Mouse (Mus musculus) midbrain, embryonic 10.5 days (tissue): ENCODE data around the gene Tead1. TPM values are rescaled to one million over a fixed set of nuclear protein-coding genes. Genes with fewer than 3 reads are reported as not detected.

Source experiments
- DNase-seq: peaks from one replicate; pipeline ENCODE4 v3.0.0-alpha.2; 2017; ENCODE audit warnings: low spot score
- H3K27ac ChIP-seq: fragments of 300-500 bp; sonication (generic); replicated peaks from 2 replicates; pipeline ENCODE4 v1.5.1; 2016; ENCODE audit warnings: mild to moderate bottlenecking
- H3K27me3 ChIP-seq: fragments of 300-500 bp; sonication (generic); 2 replicates; pipeline ENCODE4 v1.6.1; 2016; ENCODE audit warnings: low read depth, mild to moderate bottlenecking; ENCODE audit not compliant: poor library complexity, severe bottlenecking
- H3K36me3 ChIP-seq: fragments of 300-500 bp; sonication (generic); 2 replicates; pipeline ENCODE4 v1.6.1; 2016; ENCODE audit warnings: mild to moderate bottlenecking, moderate library complexity
- H3K4me1 ChIP-seq: fragments of 300-500 bp; sonication (generic); 2 replicates; pipeline ENCODE4 v1.6.1; 2016
- H3K4me3 ChIP-seq: fragments of 300-500 bp; sonication (generic); 2 replicates; pipeline ENCODE4 v1.5.1; 2016; ENCODE audit warnings: mild to moderate bottlenecking, moderate library complexity
- H3K9me3 ChIP-seq: fragments of 300-500 bp; sonication (generic); replicated peaks from 2 replicates; pipeline ENCODE4 v1.6.1; 2016; ENCODE audit warnings: mild to moderate bottlenecking
- WGBS: fragments of 180-500 bp; shearing (Covaris S2); methylation state at CpG from one replicate; pipeline ENCODE4 v1.1.7; 2016; 5-methylcytosine and 5-hydroxymethylcytosine counted together
- polyA plus RNA-seq: library from polyadenylated mRNA; unstranded; fragments of >200 nt; fragmentation: Nextera tagmentation; extraction: Ambion mirVana; gene quantifications from 2 replicates; pipeline ENCODE4 v1.2.1, GENCODE M21; 2016

Gene Tead1
- polyA plus RNA-seq, 1 experiment from 2014 or later, result 17.1 TPM

DNA sequence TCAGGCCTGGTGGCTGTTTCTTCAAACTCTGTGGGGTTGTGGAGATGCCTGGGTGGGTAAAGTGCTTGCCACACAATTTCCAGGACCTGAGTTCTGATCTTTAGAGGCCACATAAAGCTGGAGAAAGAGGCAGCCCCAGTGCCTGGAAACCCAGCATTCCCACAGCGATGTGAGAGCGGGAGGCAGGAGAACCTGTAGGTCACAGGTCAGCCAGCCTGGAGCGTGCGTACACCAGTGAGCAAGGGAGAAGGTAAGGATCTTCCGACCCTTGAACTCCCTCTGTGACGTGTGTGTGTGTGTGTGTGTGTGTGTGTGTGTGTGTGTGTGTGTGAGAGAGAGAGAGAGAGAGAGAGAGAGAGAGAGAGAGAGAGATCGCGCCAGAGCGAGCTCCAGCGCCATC lies 14.4 kb downstream of the Tead1 start:
- WGBS, result 70% methylated on average over 10 of the region's 10 CpGs
- no peaks in the 10 kb centered on the region for H3K36me3 ChIP-seq
- peaks cover 100% of the 10 kb centered on the region for H3K4me1 ChIP-seq
- H3K27ac ChIP-seq, result no peak overlapping the region
- no peak for DNase-seq
- H3K27me3 ChIP-seq, result no peaks in the 10 kb centered on the region
- no peaks in the 10 kb centered on the region for H3K9me3 ChIP-seq
- no peak overlapping the region for H3K4me3 ChIP-seq

DNA sequence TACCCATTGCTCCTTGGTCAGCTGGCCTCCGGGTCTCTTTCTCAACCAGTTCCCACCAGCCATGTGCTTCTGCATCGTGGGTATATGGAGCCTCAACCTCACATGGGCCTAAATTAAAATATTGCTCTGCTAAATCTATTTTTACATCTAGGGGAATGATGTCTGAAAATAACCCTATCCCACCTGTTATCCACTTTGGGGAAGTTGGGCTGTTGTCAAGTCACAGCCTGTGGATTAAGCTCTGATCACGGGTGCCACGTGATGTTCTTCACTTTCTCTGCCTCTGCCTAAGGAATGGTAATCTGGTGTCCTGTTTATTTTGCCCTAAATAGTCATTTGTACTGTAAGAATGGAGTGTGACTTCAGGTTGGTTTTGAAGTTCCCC lies 17.7 kb downstream of the Tead1 start:
- no peaks in the 10 kb centered on the region for H3K9me3 ChIP-seq
- no peak overlapping the region for H3K27ac ChIP-seq
- no peaks in the 10 kb centered on the region for H3K27me3 ChIP-seq
- peaks cover 87% of the 10 kb centered on the region for H3K4me1 ChIP-seq
- 54% methylated on average over 4 of the region's 4 CpGs for WGBS
- DNase-seq, result no peak
- H3K4me3 ChIP-seq, result peak overlapping the region; percentile 14; the same call in 1 of the 2 replicates
- no peaks in the 10 kb centered on the region for H3K36me3 ChIP-seq

DNA sequence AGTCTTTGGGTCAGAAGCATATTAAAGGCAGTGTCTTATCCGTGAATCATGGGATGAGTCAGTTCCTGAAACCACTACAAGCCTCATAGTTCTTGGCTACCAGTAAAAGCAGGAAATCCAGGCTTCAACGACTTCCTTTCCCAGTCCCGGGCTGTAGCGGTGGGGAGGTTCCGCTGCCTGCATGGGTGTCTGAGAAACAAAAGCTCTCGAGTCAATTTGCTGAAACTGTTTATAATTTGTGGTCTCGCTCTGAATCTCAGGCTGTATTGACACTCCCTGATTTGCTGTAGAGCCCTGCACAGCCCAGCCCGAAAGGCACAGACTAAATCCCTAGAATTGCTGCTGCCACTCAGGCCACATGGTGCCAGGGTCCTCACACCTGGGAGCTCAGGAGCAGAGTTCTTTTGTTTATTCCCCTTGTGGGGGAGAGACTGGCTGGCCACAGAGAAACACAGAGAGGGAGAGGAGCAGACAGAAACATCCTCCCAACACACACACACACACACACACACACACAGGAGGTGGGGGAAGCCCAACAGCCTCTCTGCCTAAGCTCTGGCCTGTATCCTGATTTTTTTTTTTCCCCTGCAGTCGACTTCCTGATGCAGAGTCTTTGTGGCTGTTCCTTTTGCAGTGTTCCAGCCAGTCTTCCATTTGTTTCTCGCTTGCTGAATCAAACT lies 18.2 kb downstream of the Tead1 start:
- peaks cover 82% of the 10 kb centered on the region for H3K4me1 ChIP-seq
- no peaks in the 10 kb centered on the region for H3K36me3 ChIP-seq
- no peak for DNase-seq
- WGBS, result 8% methylated on average over 10 of the region's 10 CpGs
- peak overlapping the region; percentile 72 for H3K27ac ChIP-seq
- no peaks in the 10 kb centered on the region for H3K27me3 ChIP-seq
- peak overlapping the region; percentile 14; the same call in 1 of the 2 replicates for H3K4me3 ChIP-seq
- no peaks in the 10 kb centered on the region for H3K9me3 ChIP-seq

DNA sequence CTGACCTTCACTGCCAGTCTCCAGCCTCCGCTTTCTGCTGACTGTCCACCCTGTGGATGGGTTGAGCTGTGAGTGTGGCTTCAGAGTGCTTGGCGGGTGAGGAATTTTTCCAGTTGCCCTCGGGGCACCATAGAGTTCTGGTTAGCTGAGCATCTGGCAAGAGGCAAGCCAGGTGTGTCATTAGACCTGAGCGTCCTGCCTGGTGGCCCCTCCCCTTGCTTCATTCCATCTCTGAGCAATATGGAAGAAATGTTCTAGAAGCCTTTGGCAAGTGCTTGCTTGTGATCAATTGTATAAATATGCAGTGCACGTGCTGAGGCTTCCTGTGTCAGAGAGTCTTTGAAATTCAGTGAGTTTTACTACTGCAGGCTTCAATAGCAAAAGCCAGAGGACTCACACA lies 21.0 kb downstream of the Tead1 start:
- H3K27ac ChIP-seq, result no peak overlapping the region
- no peak for DNase-seq
- 72% methylated on average over 5 of the region's 5 CpGs for WGBS
- H3K27me3 ChIP-seq, result no peaks in the 10 kb centered on the region
- peaks cover 54% of the 10 kb centered on the region for H3K4me1 ChIP-seq
- H3K36me3 ChIP-seq, result peaks cover 6% of the 10 kb centered on the region
- no peak overlapping the region for H3K4me3 ChIP-seq
- H3K9me3 ChIP-seq, result no peaks in the 10 kb centered on the region

DNA sequence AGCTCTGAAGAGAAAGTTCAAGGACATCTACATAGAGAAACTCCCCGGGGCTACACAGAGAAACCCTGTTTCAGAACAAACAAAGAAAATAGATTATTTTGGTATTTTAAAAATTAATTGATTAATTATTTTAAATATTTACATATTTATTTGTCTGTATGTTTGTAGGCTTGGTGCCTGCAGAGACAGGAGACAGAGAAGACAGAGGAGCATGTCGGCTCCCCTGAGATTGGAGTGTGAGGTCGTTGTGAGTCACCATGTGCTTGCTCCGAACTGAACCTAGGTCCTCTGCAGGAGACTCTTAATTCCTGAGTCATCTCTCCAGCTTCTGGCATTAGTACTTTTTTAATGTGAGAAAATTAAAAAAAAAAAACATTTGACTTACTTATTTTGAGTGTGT lies 24.2 kb downstream of the Tead1 start:
- no peaks in the 10 kb centered on the region for H3K27me3 ChIP-seq
- H3K9me3 ChIP-seq, result no peaks in the 10 kb centered on the region
- H3K4me1 ChIP-seq, result peaks cover 30% of the 10 kb centered on the region
- no peak for DNase-seq
- H3K4me3 ChIP-seq, result no peak overlapping the region
- no peak overlapping the region for H3K27ac ChIP-seq
- 88% methylated on average over 4 of the region's 4 CpGs for WGBS
- peaks cover 6% of the 10 kb centered on the region for H3K36me3 ChIP-seq

DNA sequence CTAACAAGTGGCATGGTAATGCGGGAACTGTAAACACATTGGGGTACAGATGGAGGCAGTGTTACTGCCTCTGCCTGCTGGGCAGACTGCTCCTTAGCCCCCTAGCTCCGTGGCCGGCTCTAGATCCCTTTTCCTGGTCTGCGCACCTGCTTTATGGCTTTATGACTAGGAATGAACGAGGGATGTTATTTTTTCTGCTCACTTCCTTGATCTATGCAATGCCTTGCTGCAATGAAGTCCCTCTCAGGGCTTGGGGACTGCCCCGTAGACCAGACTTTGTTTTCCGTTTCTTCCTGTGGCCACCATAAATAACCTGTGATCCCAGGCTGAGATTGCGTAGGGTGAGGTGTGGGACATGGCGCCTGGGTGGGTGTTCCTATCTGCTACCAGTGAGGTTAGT lies 26.8 kb downstream of the Tead1 start:
- H3K4me1 ChIP-seq, result peaks cover 22% of the 10 kb centered on the region
- no peak for DNase-seq
- H3K27me3 ChIP-seq, result no peaks in the 10 kb centered on the region
- no peaks in the 10 kb centered on the region for H3K9me3 ChIP-seq
- no peak overlapping the region for H3K27ac ChIP-seq
- H3K4me3 ChIP-seq, result no peak overlapping the region
- H3K36me3 ChIP-seq, result peaks cover 6% of the 10 kb centered on the region
- 87% methylated on average over 9 of the region's 9 CpGs for WGBS

DNA sequence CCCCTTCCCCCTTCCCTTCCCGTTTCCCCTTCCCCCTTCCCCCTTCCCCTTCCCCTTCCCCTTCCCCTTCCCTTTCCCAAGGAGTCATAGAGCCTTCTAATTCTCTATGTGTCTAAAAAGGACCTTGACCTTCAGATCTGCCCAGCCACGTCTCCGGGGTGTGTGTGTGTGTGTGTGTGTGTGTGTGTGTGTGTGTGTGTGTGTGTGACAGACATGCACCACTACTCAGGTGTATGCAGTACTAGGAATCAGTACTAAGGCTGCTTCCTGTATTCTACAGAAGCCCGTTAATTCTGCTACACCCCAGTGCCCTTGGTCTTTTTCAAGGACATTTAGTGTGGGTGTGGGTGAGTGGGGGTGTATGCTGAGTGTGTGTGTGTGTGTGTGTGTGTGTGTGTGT lies 27.6 kb downstream of the Tead1 start:
- Histone ChIP-seq H3K27me3 (no peaks in the 10 kb centered on the region), H3K4me3 (no peak overlapping the region), H3K36me3 (peaks cover 6% of the 10 kb centered on the region), H3K27ac (no peak overlapping the region), H3K4me1 (peaks cover 23% of the 10 kb centered on the region), H3K9me3 (no peaks in the 10 kb centered on the region)
- 80% methylated on average over 3 of the region's 4 CpGs for WGBS
- DNase-seq, result no peak

DNA sequence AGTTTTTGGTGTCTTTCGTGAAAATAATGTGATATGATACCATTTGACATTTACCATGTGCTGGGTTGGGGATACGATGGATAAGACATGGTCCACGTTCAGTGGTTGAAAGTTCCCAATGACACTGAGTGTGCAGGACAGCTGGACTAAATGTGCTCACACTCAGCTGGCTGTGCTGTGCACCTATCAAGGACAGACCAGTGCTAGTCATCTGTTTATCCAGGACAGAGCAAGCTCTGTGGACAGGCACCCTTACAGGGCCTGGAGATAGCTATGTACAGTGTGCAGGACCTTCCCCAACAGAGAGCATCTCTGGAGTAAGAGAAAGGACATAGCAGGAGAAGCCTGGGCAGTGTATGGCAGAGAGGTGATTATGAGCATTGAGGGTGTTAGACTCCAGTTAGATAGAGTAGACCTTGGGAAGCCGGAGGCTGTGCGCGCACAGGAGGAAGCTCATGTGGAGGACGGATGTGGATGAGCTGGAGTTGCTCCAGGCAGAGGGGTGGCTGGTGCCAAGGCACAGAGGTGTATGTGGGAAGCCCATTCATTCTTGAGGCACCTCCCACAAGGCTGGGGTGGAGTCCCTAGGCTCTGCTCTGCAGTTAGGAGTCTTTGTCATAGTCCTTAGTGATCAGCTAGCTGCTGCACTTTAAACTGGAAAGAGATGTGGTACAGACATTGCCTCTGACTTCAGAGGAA lies 31.4 kb downstream of the Tead1 start:
- H3K4me1 ChIP-seq, result peaks cover 55% of the 10 kb centered on the region
- H3K27me3 ChIP-seq, result no peaks in the 10 kb centered on the region
- H3K36me3 ChIP-seq, result no peaks in the 10 kb centered on the region
- no peak overlapping the region for H3K4me3 ChIP-seq
- 0 out of 2 replicates have a peak overlapping the region, but pooled peaks have one; percentile 13 for H3K27ac ChIP-seq
- H3K9me3 ChIP-seq, result no peaks in the 10 kb centered on the region
- 94% methylated on average over 7 of the region's 7 CpGs for WGBS
- DNase-seq, result no peak

DNA sequence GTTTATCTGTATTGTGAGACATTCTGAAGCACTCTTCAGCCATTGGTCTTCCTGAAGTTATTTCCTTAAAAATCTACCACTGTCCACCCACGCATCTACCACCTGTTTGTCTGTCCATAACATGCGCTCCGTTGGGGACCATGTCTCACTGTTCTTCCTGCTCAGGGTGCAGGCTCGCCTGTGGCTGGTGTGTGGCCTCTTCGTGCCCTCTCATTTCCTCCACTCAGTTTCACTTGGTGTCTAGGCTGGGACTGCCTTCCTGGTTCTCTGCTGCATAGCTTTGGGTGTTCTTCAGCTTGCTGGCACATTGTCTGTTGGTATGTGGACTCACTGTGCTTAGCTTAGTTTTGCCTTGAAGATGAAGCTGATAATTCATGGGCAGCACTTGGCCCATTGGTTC lies 32.9 kb downstream of the Tead1 start:
- peaks cover 61% of the 10 kb centered on the region for H3K4me1 ChIP-seq
- no peak overlapping the region for H3K27ac ChIP-seq
- H3K9me3 ChIP-seq, result no peaks in the 10 kb centered on the region
- H3K4me3 ChIP-seq, result no peak overlapping the region
- WGBS, result 92% methylated on average over 5 of the region's 5 CpGs
- H3K27me3 ChIP-seq, result no peaks in the 10 kb centered on the region
- DNase-seq, result no peak
- H3K36me3 ChIP-seq, result no peaks in the 10 kb centered on the region

DNA sequence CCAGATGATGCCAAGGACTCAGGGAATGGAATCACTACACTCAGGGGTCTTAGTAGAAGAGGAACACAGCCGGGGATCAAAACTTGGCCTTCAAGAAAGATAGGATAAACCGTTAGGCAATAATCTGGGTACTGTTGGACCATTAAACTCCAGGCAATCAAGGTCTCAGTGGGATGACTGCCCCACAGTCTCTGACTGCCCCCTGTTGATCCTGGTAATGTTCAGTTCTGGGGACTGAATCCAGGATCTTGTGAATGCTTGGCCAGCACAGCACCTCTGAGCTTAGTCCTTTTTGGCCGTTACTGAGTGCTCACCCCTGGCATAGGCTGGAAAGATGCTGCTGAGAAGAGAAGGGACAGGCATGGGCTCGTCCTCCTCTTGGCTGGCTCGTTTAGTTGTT lies 34.4 kb downstream of the Tead1 start:
- no peak overlapping the region for H3K4me3 ChIP-seq
- WGBS, result 74% methylated on average over 5 of the region's 5 CpGs
- no peak for DNase-seq
- peaks cover 77% of the 10 kb centered on the region for H3K4me1 ChIP-seq
- 0 out of 2 replicates have a peak, but pooled peaks cover 2% of the 10 kb centered on the region for H3K36me3 ChIP-seq
- no peaks in the 10 kb centered on the region for H3K27me3 ChIP-seq
- no peak overlapping the region for H3K27ac ChIP-seq
- H3K9me3 ChIP-seq, result no peaks in the 10 kb centered on the region

DNA sequence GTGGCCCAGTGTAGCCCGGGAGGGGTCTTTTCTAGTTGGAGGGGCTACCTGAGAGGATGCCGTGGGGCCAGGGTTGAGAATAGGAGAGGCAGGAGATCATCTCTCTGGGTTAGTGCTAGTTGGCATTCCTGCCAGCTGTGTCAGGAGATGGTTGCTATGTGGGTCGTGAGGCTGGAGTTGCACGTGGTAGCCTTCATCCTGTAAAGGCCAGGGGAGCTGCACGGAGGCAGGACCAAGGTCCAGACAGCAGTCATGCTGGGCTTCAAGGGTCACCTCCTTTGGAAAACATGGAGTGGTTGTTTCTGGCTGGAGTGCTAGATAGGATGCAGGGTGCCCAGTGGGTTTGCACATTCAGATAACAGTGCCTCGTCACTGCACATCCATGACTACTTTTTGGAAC lies 35.7 kb downstream of the Tead1 start:
- Histone ChIP-seq H3K4me1 (peaks cover 82% of the 10 kb centered on the region), H3K27me3 (no peaks in the 10 kb centered on the region), H3K36me3 (0 out of 2 replicates have a peak, but pooled peaks cover 2% of the 10 kb centered on the region), H3K27ac (no peak overlapping the region), H3K4me3 (no peak overlapping the region), H3K9me3 (no peaks in the 10 kb centered on the region)
- DNase-seq, result no peak
- 81% methylated on average over 6 of the region's 6 CpGs for WGBS

DNA sequence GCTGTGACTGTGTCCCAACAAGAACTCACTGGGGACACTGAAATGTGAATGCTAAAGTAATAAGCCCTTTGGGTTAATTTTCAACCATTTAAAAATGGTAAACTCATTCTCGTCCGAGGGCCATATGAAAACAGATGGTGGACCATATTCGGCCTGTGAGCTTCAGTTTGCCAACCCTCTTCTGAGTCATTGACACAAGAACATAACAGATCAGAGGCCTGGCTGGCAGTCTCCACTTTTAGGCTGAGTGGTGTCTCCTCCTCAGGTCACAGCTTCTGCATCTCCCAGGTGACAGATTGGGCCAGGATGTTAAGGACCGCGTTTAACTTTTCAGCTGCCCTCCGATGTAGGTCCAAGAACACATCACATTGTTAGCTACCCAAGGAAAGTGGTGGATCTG lies 37.6 kb downstream of the Tead1 start:
- Histone ChIP-seq H3K36me3 (0 out of 2 replicates have a peak, but pooled peaks cover 2% of the 10 kb centered on the region), H3K27me3 (no peaks in the 10 kb centered on the region), H3K4me1 (peaks cover 93% of the 10 kb centered on the region), H3K4me3 (no peak overlapping the region), H3K9me3 (no peaks in the 10 kb centered on the region), H3K27ac (no peak overlapping the region)
- no peak for DNase-seq
- WGBS, result 94% methylated on average over 6 of the region's 6 CpGs

DNA sequence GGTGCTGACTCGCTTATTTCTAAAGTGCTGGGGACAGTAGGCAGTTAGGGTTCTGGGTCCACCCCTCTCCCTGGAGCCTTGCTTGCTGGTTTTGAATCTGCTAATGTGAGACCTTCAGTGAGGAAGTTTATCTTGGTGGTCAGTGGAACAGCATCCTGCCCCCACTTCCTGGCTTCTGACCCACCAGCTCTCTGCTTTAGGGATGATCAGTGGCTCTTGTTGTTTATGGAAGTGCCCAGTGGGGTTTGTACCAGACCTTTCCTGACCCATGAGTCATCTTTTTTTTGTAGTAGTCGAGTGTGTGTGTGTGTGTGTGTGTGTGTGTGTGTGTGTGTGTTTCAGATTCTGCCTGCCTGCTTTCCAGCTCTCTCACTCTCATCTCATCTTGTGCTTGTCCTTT lies 38.6 kb downstream of the Tead1 start:
- H3K27me3 ChIP-seq, result no peaks in the 10 kb centered on the region
- H3K36me3 ChIP-seq, result 0 out of 2 replicates have a peak, but pooled peaks cover 2% of the 10 kb centered on the region

More for the DNA sequence above, 38.6 kb downstream of the Tead1 start:
- H3K27ac ChIP-seq, result no peak overlapping the region
- no peak overlapping the region for H3K4me3 ChIP-seq
- no peak for DNase-seq
- WGBS, result 46% methylated on average over 2 of the region's 2 CpGs
- peaks cover 93% of the 10 kb centered on the region for H3K4me1 ChIP-seq
- no peaks in the 10 kb centered on the region for H3K9me3 ChIP-seq
